Mouse (Mus musculus): Measurements from ENCODE around the gene Fars2. TPM values are rescaled to one million over a fixed set of nuclear protein-coding genes. Genes with fewer than 3 reads are reported as not detected.

The Fars2 gene
- polyA plus RNA-seq, 1 experiment from 2014 or later: 37.9 TPM

GRCm38 (mm10) chr13:36257213-36257612 lies 140.0 kb downstream of the Fars2 start:
- no peak overlapping the region for H3K9ac ChIP-seq (replicated peaks)
- ATAC-seq (no peak), DNase-seq (no peak)
- no peak overlapping the region for H3K4me2 ChIP-seq (ENCODE audit: low read depth, low read length)
- H3K9me3 ChIP-seq (ENCODE audit: low read length): no peaks in the 10 kb centered on the region; the same call in 1 of the 2 replicates
- H3K27me3 ChIP-seq (ENCODE audit: insufficient read depth, low read length): no peaks in the 10 kb centered on the region
- H3K27ac ChIP-seq (ENCODE audit: low read depth): no peak overlapping the region
- no peak overlapping the region for H3K4me3 ChIP-seq (ENCODE audit: low read depth, low read length)
- WGBS (ENCODE audit: insufficient replicate concordance): 82% methylated on average over 5 of the region's 5 CpGs
- no peaks in the 10 kb centered on the region for H3K36me3 ChIP-seq (replicated peaks; ENCODE audit: insufficient read depth, low read length)
- no peaks in the 10 kb centered on the region for H3K4me1 ChIP-seq (ENCODE audit: insufficient read depth)
- no peak for TF ChIP-seq CTCF (IDR thresholded peaks at IDR 0.05; ENCODE audit: low read depth)
- no peak for TF ChIP-seq EP300 (IDR thresholded peaks at IDR 0.05; ENCODE audit: low read depth)

- WGBS (ENCODE audit: insufficient replicate concordance): 89% methylated on average over 1 of the region's 1 CpGs
- H3K9me3 ChIP-seq (ENCODE audit: low read length): no peaks in the 10 kb centered on the region; the same call in 1 of the 2 replicates
- no peak for ATAC-seq
- H3K27me3 ChIP-seq (ENCODE audit: insufficient read depth, low read length): no peaks in the 10 kb centered on the region
- H3K4me1 ChIP-seq (ENCODE audit: insufficient read depth): no peaks in the 10 kb centered on the region
- H3K36me3 ChIP-seq (replicated peaks; ENCODE audit: insufficient read depth, low read length): no peaks in the 10 kb centered on the region
- TF ChIP-seq CTCF (IDR thresholded peaks at IDR 0.05; ENCODE audit: low read depth) (no peak), EP300 (IDR thresholded peaks at IDR 0.05; ENCODE audit: low read depth) (no peak)
- no peak overlapping the region for H3K4me2 ChIP-seq (ENCODE audit: low read depth, low read length)
- DNase-seq: no peak
- no peak overlapping the region for H3K9ac ChIP-seq (replicated peaks)
- H3K27ac ChIP-seq (ENCODE audit: low read depth): no peak overlapping the region
- H3K4me3 ChIP-seq (ENCODE audit: low read depth, low read length): no peak overlapping the region
Observed at GRCm38 (mm10) chr13:36259754-36260153, 142.5 kb downstream of the Fars2 start.

- Histone ChIP-seq H3K4me1 (ENCODE audit: insufficient read depth) (no peaks in the 10 kb centered on the region), H3K9me3 (ENCODE audit: low read length) (no peaks in the 10 kb centered on the region; the same call in 1 of the 2 replicates), H3K36me3 (replicated peaks; ENCODE audit: insufficient read depth, low read length) (no peaks in the 10 kb centered on the region), H3K4me2 (ENCODE audit: low read depth, low read length) (no peak overlapping the region), H3K9ac (replicated peaks) (no peak overlapping the region), H3K27me3 (ENCODE audit: insufficient read depth, low read length) (no peaks in the 10 kb centered on the region), H3K27ac (ENCODE audit: low read depth) (no peak overlapping the region), H3K4me3 (ENCODE audit: low read depth, low read length) (no peak overlapping the region)
- ATAC-seq (no peak), DNase-seq (no peak)
- WGBS (ENCODE audit: insufficient replicate concordance): 87% methylated on average over 2 of the region's 2 CpGs
- TF ChIP-seq CTCF (IDR thresholded peaks at IDR 0.05; ENCODE audit: low read depth) (no peak), EP300 (IDR thresholded peaks at IDR 0.05; ENCODE audit: low read depth) (no peak)
Observed at GRCm38 (mm10) chr13:36261299-36261698, 144.1 kb downstream of the Fars2 start.

DNA sequence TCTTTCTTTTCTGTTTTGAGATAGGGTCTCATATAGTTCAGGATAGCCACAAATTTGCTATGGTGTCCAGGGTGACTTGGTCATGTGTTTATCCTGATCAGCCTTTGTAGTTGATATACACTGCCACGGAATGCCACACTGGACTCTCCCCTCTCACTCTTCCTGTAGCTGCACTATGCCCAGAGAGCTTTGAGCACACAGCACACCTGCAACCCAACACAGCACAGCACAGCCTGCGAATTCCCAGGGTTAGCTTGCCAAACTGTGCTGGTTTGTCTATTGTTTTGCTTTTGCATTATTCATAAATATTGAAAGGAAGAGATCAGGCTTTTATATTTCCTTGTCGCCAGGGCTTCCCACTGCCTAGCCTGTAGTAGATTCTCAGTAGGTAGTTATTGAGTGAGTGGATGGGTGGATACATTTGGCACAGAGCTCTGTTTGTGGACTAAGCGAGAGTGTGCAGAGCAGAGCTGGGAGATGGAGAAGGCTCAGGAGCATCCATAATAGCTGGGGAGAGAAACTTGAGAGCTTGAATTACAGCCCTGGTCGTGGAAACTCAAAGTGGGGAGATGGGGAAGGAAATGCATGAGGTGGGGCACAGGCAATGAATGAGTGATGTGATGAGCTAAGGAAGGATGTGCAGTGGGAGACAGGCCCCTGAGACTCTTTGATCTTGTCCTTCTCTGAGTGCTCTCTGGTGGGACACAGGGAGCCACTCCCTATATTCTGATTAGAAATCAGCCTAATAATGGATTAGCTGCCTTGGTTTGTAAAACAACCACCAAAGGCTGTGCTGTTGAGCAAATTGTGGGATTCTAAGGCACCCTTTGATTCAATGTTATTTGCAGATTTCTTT lies 146.3 kb downstream of the Fars2 start:
- Histone ChIP-seq H3K4me3 (ENCODE audit: low read depth, low read length) (no peak overlapping the region), H3K27ac (ENCODE audit: low read depth) (no peak overlapping the region), H3K4me2 (ENCODE audit: low read depth, low read length) (no peak overlapping the region), H3K9ac (replicated peaks) (no peak overlapping the region), H3K4me1 (ENCODE audit: insufficient read depth) (no peaks in the 10 kb centered on the region), H3K27me3 (ENCODE audit: insufficient read depth, low read length) (no peaks in the 10 kb centered on the region), H3K36me3 (replicated peaks; ENCODE audit: insufficient read depth, low read length) (no peaks in the 10 kb centered on the region), H3K9me3 (ENCODE audit: low read length) (no peaks in the 10 kb centered on the region; the same call in 1 of the 2 replicates)
- ATAC-seq (no peak), DNase-seq (no peak)
- TF ChIP-seq EP300 (IDR thresholded peaks at IDR 0.05; ENCODE audit: low read depth): no peak
- TF ChIP-seq CTCF (IDR thresholded peaks at IDR 0.05; ENCODE audit: low read depth): no peak
- WGBS (ENCODE audit: insufficient replicate concordance): 68% methylated on average over 5 of the region's 5 CpGs

GRCm38 (mm10) chr13:36264391-36264790 lies 147.2 kb downstream of the Fars2 start:
- ATAC-seq (no peak), DNase-seq (no peak)
- Histone ChIP-seq H3K4me2 (ENCODE audit: low read depth, low read length) (no peak overlapping the region), H3K27me3 (ENCODE audit: insufficient read depth, low read length) (no peaks in the 10 kb centered on the region), H3K4me3 (ENCODE audit: low read depth, low read length) (no peak overlapping the region), H3K27ac (ENCODE audit: low read depth) (no peak overlapping the region), H3K4me1 (ENCODE audit: insufficient read depth) (no peaks in the 10 kb centered on the region), H3K36me3 (replicated peaks; ENCODE audit: insufficient read depth, low read length) (no peaks in the 10 kb centered on the region), H3K9me3 (ENCODE audit: low read length) (no peaks in the 10 kb centered on the region), H3K9ac (replicated peaks) (no peak overlapping the region)
- TF ChIP-seq EP300 (IDR thresholded peaks at IDR 0.05; ENCODE audit: low read depth) (no peak), CTCF (IDR thresholded peaks at IDR 0.05; ENCODE audit: low read depth) (peak; percentile 10; the same call in 1 of the 2 replicates)
- WGBS (ENCODE audit: insufficient replicate concordance): 86% methylated on average over 5 of the region's 5 CpGs

DNA sequence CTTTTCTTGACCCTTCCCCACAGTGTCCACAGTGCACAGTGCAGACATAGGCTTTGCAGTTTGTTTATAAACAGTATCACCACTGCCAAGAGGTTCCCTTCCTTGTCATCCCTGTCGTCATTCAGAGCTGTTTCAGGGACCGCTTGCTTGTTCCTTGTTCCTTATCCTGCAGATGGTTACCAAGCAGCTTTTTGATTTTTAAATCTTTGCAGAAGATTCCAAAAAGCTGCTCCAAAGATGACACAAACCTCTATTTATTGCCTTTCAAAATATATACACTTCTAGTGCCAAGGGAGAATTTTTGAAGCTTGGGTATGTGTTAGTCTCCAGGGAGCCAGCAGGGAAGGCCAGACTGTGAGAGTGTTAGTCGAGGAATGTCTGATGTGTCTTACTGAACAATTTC lies 148.1 kb downstream of the Fars2 start:
- no peak for DNase-seq
- no peaks in the 10 kb centered on the region for H3K4me1 ChIP-seq (ENCODE audit: insufficient read depth)
- H3K27me3 ChIP-seq (ENCODE audit: insufficient read depth, low read length): no peaks in the 10 kb centered on the region
- WGBS (ENCODE audit: insufficient replicate concordance): 72% methylated on average over 3 of the region's 3 CpGs
- no peak overlapping the region for H3K27ac ChIP-seq (ENCODE audit: low read depth)
- no peak for ATAC-seq
- no peak overlapping the region for H3K9ac ChIP-seq (replicated peaks)
- TF ChIP-seq EP300 (IDR thresholded peaks at IDR 0.05; ENCODE audit: low read depth): no peak
- no peak for TF ChIP-seq CTCF (IDR thresholded peaks at IDR 0.05; ENCODE audit: low read depth)
- H3K4me2 ChIP-seq (ENCODE audit: low read depth, low read length): no peak overlapping the region
- no peaks in the 10 kb centered on the region for H3K36me3 ChIP-seq (replicated peaks; ENCODE audit: insufficient read depth, low read length)
- H3K4me3 ChIP-seq (ENCODE audit: low read depth, low read length): no peak overlapping the region
- no peaks in the 10 kb centered on the region for H3K9me3 ChIP-seq (ENCODE audit: low read length)

Measured in liver, postnatal 0 days (tissue).